ENCODE assay signal across 1 mouse cellular context in genomic region chr19:9899072-9899779, GRCm38 (mm10).
TF ChIP-seq lines count a peak whose summit lies in the region.

TSS of gene Incenp (minus strand) at chr19:9899551.

TF ChIP-seq in CH12.LX, 34 proteins besides CTCF, POLR2A, EP300 and RAD21 (continued from another document):
- TF ChIP-seq CHD1 (IDR thresholded peaks at IDR 0.05; ENCODE audit: low read depth, low read length) (0 out of 2 replicates have a peak, but pooled peaks have one; percentile 71), MXI1 (IDR thresholded peaks at IDR 0.05; ENCODE audit: low read depth, low read length) (peak; percentile 77)
